Mouse (Mus musculus): ENCODE data around the gene Bend3. TPM values are rescaled to one million over a fixed set of nuclear protein-coding genes. Genes with fewer than 3 reads are reported as not detected.

The Bend3 gene
- total RNA-seq, 1 experiment from 2014 or later, result 8.4 TPM

DNA sequence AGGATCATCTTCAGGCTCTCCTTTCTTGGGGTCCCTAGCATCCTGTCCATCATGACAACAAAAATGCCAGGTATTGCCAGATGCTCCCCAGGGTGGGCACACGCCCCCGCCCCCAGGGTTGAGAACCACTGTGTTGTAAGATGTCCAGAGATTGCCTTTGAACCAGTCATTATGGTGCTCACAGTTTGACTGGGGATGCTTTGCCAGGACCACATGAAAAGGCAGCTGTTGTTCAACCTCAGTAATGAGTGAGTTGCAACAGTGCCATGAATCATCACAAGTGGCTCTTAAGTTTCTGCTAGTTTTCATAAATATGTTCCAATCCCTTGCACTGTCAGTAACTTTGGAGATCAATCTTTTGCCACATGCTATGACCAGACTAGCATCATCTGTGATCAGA lies 41.3 kb downstream of the Bend3 start:
- ATAC-seq (replicated peaks; ENCODE audit: low read depth, poor library complexity, severe bottlenecking), result no peak

DNA sequence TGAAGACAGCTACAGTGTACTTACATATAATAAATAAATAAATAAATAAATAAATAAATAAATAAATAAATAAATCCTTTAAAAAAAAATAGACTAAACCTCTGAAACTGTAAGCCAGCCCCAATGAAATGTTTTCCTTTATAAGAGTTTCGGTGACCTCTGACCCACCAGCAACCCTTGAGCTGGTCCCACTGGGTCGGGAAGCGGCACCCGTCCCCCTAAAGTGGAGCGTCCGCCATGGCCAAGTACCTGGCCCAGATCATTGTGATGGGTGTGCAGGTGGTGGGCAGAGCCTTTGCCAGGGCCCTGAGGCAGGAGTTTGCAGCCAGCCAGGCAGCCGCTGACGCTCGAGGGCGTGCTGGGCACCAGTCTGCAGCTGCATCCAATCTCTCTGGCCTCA lies 45.3 kb downstream of the Bend3 start, which contains the start of gene Gm9803:
TSS of gene Gm9803 (plus strand) at position 154 of the 400 bp plus-strand sequence.
- ATAC-seq (replicated peaks; ENCODE audit: low read depth, poor library complexity, severe bottlenecking), result peak; percentile 50; the same call in 1 of the 2 replicates

DNA sequence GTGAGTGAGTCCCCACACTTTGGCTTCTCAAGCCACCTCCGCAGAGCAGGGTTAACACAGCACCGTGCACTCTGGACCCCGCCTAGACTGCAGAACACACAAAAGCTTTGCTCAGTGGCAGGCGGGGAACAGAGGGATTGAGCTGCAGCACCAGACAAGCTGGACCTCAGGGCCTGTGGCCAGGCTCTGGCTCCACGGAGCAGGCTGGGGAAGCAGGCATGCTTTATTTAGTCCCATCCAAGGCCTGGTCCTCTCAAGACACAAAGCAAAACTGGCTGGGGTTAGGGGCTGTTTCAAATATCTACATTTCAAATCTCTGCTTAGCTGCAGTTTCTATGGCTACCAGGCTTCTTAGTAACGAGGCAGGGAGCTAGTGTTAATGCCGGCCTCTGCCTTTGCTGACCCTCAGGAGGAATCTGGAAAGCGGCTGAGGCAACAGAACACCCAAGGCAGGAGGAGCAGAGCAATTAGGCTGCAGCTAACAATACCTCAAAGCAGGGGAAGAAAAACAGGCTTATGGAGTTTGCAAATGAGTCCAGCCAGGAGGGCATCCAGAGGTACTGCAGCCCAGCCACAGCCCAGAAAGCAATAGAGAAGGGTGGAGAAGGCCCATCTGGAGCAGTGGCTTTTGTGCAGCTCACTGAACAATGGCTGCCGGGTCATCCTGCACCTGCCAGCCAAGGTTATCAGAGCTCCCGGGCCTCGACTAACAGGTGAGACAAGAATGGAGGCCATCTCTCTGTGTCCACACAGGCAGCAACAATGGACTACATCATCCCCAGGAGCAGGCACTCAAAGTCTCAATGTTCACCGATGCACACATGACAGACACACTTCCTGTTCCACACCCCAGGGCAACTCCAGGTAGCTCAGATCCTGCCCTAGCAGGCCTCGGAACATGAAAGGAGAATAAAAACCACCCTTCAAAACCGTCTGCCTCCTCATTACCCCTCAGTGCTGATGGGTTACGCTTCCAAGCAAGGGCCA lies 48.9 kb downstream of the Bend3 start:
- no peak for ATAC-seq (replicated peaks; ENCODE audit: low read depth, poor library complexity, severe bottlenecking)

- ATAC-seq (replicated peaks; ENCODE audit: low read depth, poor library complexity, severe bottlenecking), result 0 out of 2 replicates have a peak, but pooled peaks have one; percentile 25
Observed at GRCm38 (mm10) chr10:43534382-43534781, 55.8 kb downstream of the Bend3 start.

GRCm38 (mm10) chr10:43537652-43538051 lies 59.0 kb downstream of the Bend3 start:
- no peak for ATAC-seq (replicated peaks; ENCODE audit: low read depth, poor library complexity, severe bottlenecking)

DNA sequence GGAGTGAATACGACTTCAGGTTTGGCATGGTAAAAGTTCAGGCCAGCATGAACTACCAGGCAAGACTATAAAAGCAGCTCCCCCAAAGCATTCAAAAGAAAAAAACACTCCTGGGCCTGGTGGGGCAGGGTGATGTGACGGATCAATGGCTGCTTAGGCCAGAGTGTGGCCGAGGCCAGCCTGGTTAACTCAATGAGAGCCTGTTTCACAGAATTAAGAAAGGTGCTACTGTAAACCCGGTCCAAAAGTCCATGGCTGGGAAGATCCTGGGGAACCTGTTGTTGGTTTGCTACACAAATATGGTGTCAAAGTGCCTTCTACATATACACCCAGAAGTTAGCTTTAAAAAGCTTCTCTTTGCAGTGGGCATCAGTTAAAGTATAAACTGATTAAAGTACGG lies 60.2 kb downstream of the Bend3 start:
- ATAC-seq (replicated peaks; ENCODE audit: low read depth, poor library complexity, severe bottlenecking), result no peak

DNA sequence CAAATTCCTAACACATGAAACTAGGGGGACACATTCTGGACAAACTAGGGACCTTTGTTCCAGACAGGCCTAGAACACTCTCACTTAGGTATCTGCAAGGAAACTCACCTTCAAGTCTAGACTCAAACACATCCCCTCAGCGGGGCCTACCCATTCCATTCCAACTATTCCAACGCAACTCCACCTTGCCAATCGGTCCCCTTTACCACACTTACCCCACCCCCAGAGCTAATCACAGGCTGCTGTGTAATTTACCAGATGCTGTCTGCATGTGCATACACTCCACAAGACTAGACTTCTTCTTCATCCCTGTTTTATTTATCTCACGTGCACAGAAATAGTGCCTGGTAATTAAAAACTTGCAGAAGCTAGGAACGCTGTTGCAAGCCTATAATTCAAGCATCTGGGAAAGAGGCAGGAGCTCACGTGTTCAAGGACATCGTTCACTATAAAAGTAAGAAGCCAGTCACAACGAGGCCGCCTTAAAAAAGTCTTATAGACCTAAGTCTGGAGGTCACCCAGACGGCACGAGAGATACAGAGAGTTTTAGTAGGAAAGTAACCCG lies 61.2 kb downstream of the Bend3 start:
- no peak for ATAC-seq (replicated peaks; ENCODE audit: low read depth, poor library complexity, severe bottlenecking)

GRCm38 (mm10) chr10:43540442-43541152 lies 62.0 kb downstream of the Bend3 start, which contains the start of gene 1700021F05Rik:
Gene 1700021F05Rik (minus strand): TSS chr10:43540994.
- peak; percentile 97 for ATAC-seq (replicated peaks; ENCODE audit: low read depth, poor library complexity, severe bottlenecking)

DNA sequence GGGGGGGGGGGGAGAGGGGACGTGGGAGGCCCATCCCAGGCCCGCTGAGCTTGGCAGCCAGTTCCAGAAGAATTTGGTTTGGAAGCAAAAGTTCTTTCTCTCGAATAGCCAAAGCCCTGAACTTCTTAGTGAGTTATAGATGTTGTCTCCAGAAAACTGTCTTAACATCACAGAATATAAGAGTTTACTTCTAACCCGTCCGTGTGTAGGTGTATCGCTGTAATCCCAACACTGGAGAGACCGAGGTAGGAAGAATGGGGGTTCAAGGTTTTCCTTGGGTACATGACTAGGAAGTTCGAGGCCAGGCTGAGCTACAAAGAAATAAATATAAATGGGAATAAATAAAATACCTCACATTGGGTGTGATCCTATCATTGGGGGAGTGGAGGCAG lies 62.5 kb downstream of the Bend3 start:
- ATAC-seq (replicated peaks; ENCODE audit: low read depth, poor library complexity, severe bottlenecking), result no peak

- no peak for ATAC-seq (replicated peaks; ENCODE audit: low read depth, poor library complexity, severe bottlenecking)
Observed at GRCm38 (mm10) chr10:43549411-43549810, 70.8 kb downstream of the Bend3 start.

DNA sequence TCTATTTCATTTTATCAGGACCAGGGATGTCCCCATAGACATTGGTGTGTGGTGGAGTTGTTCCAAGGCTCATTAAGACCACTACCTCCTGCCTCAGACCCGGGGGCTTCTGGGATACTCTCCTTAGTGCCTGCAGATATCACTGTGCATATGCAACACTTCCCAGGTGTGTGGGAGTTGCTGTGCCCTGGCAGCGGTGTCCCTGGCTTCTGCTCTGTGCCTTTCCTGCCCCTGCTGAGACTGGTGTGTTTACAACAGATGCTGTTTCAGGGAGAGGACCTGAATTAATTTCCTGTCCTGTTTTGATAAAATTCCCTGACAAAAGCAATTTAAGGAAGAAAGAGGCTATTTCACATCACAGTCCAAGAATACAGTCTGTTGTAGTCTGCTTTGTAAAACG lies 72.3 kb downstream of the Bend3 start:
- ATAC-seq (replicated peaks; ENCODE audit: low read depth, poor library complexity, severe bottlenecking), result no peak

- ATAC-seq (replicated peaks; ENCODE audit: low read depth, poor library complexity, severe bottlenecking), result no peak
Observed at GRCm38 (mm10) chr10:43551388-43551787, 72.8 kb downstream of the Bend3 start.

GRCm38 (mm10) chr10:43557630-43558165 lies 79.1 kb downstream of the Bend3 start:
- ATAC-seq (replicated peaks; ENCODE audit: low read depth, poor library complexity, severe bottlenecking), result peak; percentile 60; the same call in 1 of the 2 replicates

DNA sequence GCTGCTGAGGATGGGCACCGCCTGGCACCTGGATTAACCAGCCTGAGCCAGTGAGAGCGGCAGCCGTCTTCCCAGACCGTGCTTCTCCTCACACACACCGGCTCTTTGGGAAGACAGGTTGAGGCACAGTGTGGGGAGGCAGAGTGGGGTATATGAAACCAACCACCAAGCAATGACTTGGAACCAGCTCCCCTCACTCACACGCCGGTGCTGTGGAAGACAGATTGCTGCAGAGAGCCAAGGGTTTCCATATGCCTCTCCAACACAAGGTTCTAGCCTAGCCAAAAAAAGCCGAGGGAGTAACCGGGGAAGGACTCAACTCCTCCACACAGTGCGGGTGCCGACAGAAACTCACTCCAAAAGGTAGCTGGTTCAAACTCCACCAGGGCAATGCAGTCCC lies 80.7 kb downstream of the Bend3 start:
- no peak for ATAC-seq (replicated peaks; ENCODE audit: low read depth, poor library complexity, severe bottlenecking)

DNA sequence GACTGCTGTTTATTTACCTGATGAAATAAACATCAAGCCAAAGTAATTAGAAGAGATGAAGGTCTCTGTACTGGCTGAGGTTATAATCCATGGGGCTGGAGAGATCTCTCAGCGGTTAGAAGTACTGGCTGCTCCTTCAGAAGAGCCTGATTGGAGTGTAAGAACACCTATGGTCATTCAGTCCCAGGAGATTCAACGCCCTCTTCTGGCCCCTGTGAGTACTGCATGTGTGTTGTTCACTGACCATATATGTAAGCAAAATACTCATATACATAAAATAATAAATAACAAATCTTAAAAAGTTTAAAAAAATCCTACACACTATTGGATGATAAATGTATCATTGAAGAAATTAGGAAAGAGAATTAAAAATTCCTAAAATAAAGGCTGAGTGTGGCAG lies 82.1 kb downstream of the Bend3 start:
- ATAC-seq (replicated peaks; ENCODE audit: low read depth, poor library complexity, severe bottlenecking), result no peak

DNA sequence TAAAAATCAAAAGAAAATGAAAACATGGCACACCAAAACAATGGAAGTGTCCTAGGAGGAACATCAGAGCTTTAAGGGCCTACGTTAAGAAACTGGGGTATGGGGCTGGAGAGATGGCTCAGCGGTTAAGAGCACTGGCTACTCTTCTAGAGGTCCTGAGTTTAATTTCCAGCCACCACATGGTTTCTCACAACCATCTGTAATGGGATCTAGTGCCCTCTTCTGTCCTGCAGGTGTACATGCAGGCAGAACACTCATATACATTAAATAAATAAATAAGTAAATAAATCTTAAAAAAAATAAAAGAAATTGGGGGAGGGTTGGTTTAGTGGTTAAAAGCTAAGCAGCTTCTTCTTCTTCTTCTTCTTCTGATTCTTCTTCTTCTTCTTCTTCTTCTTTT lies 82.7 kb downstream of the Bend3 start:
- no peak for ATAC-seq (replicated peaks; ENCODE audit: low read depth, poor library complexity, severe bottlenecking)

Data from common myeloid progenitor, adult 5-6 weeks (primary cell).